Mouse (Mus musculus) forebrain, postnatal 0 days (tissue): Measurements from ENCODE around the gene Dchs1. TPM values are rescaled to one million over a fixed set of nuclear protein-coding genes. Genes with fewer than 3 reads are reported as not detected.

ENCODE experiments used
- ATAC-seq: fragments of 200-750 bp; cut with Nextera tagmentation; 2 replicates; pipeline ENCODE4 v1.8.0; 2017; ENCODE audit warnings: mild to moderate bottlenecking, moderate library complexity
- DNase-seq: peaks from one replicate; pipeline ENCODE4 v3.0.0-alpha.2; 2015
- H3K27ac ChIP-seq: fragments of 300-500 bp; sonication (generic); 2 replicates; pipeline ENCODE4 v1.5.1; 2014; ENCODE audit warnings: low read depth, mild to moderate bottlenecking, antibody characterized with exemption, low read length, moderate library complexity, mixed read lengths
- H3K27me3 ChIP-seq: fragments of 300-500 bp; sonication (generic); 2 replicates; pipeline ENCODE4 v1.6.1; 2014; ENCODE audit warnings: mild to moderate bottlenecking, low read length, mixed read lengths; ENCODE audit not compliant: insufficient read depth
- H3K36me3 ChIP-seq: fragments of 300-500 bp; sonication (generic); 2 replicates; pipeline ENCODE4 v1.6.1; 2014; ENCODE audit warnings: mild to moderate bottlenecking, moderate library complexity; ENCODE audit not compliant: insufficient read depth
- H3K4me1 ChIP-seq: fragments of 300-500 bp; sonication (generic); 2 replicates; pipeline ENCODE4 v1.6.1; 2014; ENCODE audit warnings: antibody characterized with exemption; ENCODE audit not compliant: insufficient read depth
- H3K4me2 ChIP-seq: fragments of 300-500 bp; sonication (generic); 2 replicates; pipeline ENCODE4 v1.6.1; 2014; ENCODE audit warnings: low read depth, mild to moderate bottlenecking, moderate library complexity
- H3K4me3 ChIP-seq: fragments of 300-500 bp; sonication (generic); 2 replicates; pipeline ENCODE4 v1.5.1; 2014; ENCODE audit warnings: low read depth, low read length, mixed read lengths
- H3K9ac ChIP-seq: fragments of 300-500 bp; sonication (generic); 2 replicates; pipeline ENCODE4 v1.6.1; 2014; ENCODE audit warnings: mild to moderate bottlenecking
- H3K9me3 ChIP-seq: fragments of 300-500 bp; sonication (generic); 2 replicates; pipeline ENCODE4 v1.6.1; 2016; ENCODE audit warnings: low read length
- CTCF ChIP-seq: sonication (generic); IDR thresholded peaks from 2 replicates; pipeline ENCODE4 v1.5.1; 2016; ENCODE audit warnings: antibody characterized with exemption, control low read depth, low read depth
- WGBS: fragments of 180-500 bp; shearing (Covaris S2); extraction: QIAGEN DNeasy Blood & Tissue Kit; methylation state at CpG from one replicate; pipeline ENCODE4 v1.1.7; 2014; 5-methylcytosine and 5-hydroxymethylcytosine counted together
- polyA plus RNA-seq: library from polyadenylated mRNA; unstranded; fragments of >200 nt; fragmentation: Nextera tagmentation; extraction: Ambion mirVana; gene quantifications from 2 replicates; pipeline ENCODE4 v1.2.1, GENCODE M21; 2015
- total RNA-seq: library from RNA; depleted of rRNA; stranded (reverse); fragments of >200 nt; gene quantifications from 2 replicates; pipeline ENCODE4 v1.2.3, GENCODE M21; 2014; rRNA removed

Gene Dchs1
- total and polyA plus RNA-seq, 2 experiments from 2014 or later = 8.0 to 98.7 TPM

- Histone ChIP-seq H3K9me3 (no peaks in the 10 kb centered on the region), H3K4me3 (no peak overlapping the region), H3K4me2 (no peak overlapping the region), H3K9ac (no peak overlapping the region), H3K36me3 (peaks cover 9% of the 10 kb centered on the region), H3K27me3 (no peaks in the 10 kb centered on the region), H3K27ac (0 out of 2 replicates have a peak overlapping the region, but pooled peaks have one; percentile 58), H3K4me1 (no peaks in the 10 kb centered on the region)
- TF ChIP-seq CTCF = peak; percentile 90
- ATAC-seq = peak; percentile 92
- 81% methylated on average over 4 of the region's 4 CpGs for WGBS
- peak; percentile 82 for DNase-seq
Measured at GRCm38 (mm10) chr7:105726144-105726979, 61.1 kb downstream of the Dchs1 start.

GRCm38 (mm10) chr7:105721916-105722315 is 65.5 kb downstream of the Dchs1 start:
- no peak for ATAC-seq
- no peak for TF ChIP-seq CTCF
- WGBS = 56% methylated on average over 2 of the region's 2 CpGs
- no peak overlapping the region for H3K9ac ChIP-seq
- no peaks in the 10 kb centered on the region for H3K36me3 ChIP-seq
- H3K9me3 ChIP-seq = no peaks in the 10 kb centered on the region
- no peak overlapping the region for H3K4me2 ChIP-seq
- no peaks in the 10 kb centered on the region for H3K4me1 ChIP-seq
- no peak overlapping the region for H3K27ac ChIP-seq
- H3K27me3 ChIP-seq = no peaks in the 10 kb centered on the region
- no peak overlapping the region for H3K4me3 ChIP-seq
- no peak for DNase-seq

GRCm38 (mm10) chr7:105715366-105715765 is 72.1 kb downstream of the Dchs1 start:
- ATAC-seq = no peak

GRCm38 (mm10) chr7:105708733-105709132 is 78.7 kb downstream of the Dchs1 start:
- no peak for TF ChIP-seq CTCF
- ATAC-seq = no peak
- WGBS = 94% methylated on average over 5 of the region's 5 CpGs

More at GRCm38 (mm10) chr7:105715366-105715765, 72.1 kb downstream of the Dchs1 start:
- TF ChIP-seq CTCF = no peak
- Histone ChIP-seq H3K4me1 (no peaks in the 10 kb centered on the region), H3K36me3 (no peaks in the 10 kb centered on the region), H3K4me2 (no peak overlapping the region), H3K4me3 (no peak overlapping the region), H3K9ac (no peak overlapping the region), H3K9me3 (no peaks in the 10 kb centered on the region), H3K27ac (no peak overlapping the region), H3K27me3 (no peaks in the 10 kb centered on the region)
- 63% methylated on average over 3 of the region's 3 CpGs for WGBS
- DNase-seq = no peak

GRCm38 (mm10) chr7:105703816-105704215 is 83.6 kb downstream of the Dchs1 start:
- 87% methylated on average over 4 of the region's 4 CpGs for WGBS
- H3K4me3 ChIP-seq = no peak overlapping the region
- H3K9ac ChIP-seq = no peak overlapping the region
- no peak overlapping the region for H3K27ac ChIP-seq
- H3K4me1 ChIP-seq = no peaks in the 10 kb centered on the region
- H3K9me3 ChIP-seq = no peaks in the 10 kb centered on the region
- DNase-seq (no peak), ATAC-seq (no peak)
- no peaks in the 10 kb centered on the region for H3K27me3 ChIP-seq
- H3K4me2 ChIP-seq = no peak overlapping the region
- H3K36me3 ChIP-seq = no peaks in the 10 kb centered on the region
- TF ChIP-seq CTCF = no peak

More at GRCm38 (mm10) chr7:105708733-105709132, 78.7 kb downstream of the Dchs1 start:
- DNase-seq = no peak
- Histone ChIP-seq H3K4me1 (no peaks in the 10 kb centered on the region), H3K27ac (no peak overlapping the region), H3K4me2 (no peak overlapping the region), H3K36me3 (no peaks in the 10 kb centered on the region), H3K9ac (no peak overlapping the region), H3K4me3 (no peak overlapping the region), H3K27me3 (no peaks in the 10 kb centered on the region), H3K9me3 (no peaks in the 10 kb centered on the region)

- Histone ChIP-seq H3K27me3 (no peaks in the 10 kb centered on the region), H3K4me3 (no peak overlapping the region), H3K9me3 (no peaks in the 10 kb centered on the region), H3K27ac (no peak overlapping the region), H3K4me1 (no peaks in the 10 kb centered on the region), H3K36me3 (no peaks in the 10 kb centered on the region), H3K9ac (no peak overlapping the region), H3K4me2 (no peak overlapping the region)
- DNase-seq (no peak), ATAC-seq (no peak)
- TF ChIP-seq CTCF = no peak
- WGBS = 86% methylated on average over 16 of the region's 16 CpGs
Measured at GRCm38 (mm10) chr7:105703184-105703583, 84.3 kb downstream of the Dchs1 start.

Other genes with a start within 250 kb of the Dchs1 start
- gene Smpd1, start 233.3 kb downstream of the Dchs1 start, total RNA-seq = 100 and 124 TPM in 2 replicates
- gene Smpd1, start 233.3 kb downstream of the Dchs1 start, polyA plus RNA-seq = 88.8 and 100 TPM in 2 replicates
- gene Apbb1, start 206.0 kb downstream of the Dchs1 start, total RNA-seq = 451 and 455 TPM in 2 replicates
- gene Apbb1, start 206.0 kb downstream of the Dchs1 start, polyA plus RNA-seq = 329 and 350 TPM in 2 replicates
- not detected in 2 replicates for gene Hpx, start 187.5 kb downstream of the Dchs1 start, total RNA-seq
- 0.17 and 0.21 TPM in 2 replicates for gene Hpx, start 187.5 kb downstream of the Dchs1 start, polyA plus RNA-seq
- gene Trim3, start 154.1 kb downstream of the Dchs1 start, total RNA-seq = 142 and 160 TPM in 2 replicates
- 70.5 and 93.0 TPM in 2 replicates for gene Trim3, start 154.1 kb downstream of the Dchs1 start, polyA plus RNA-seq
- 49.8 and 65.6 TPM in 2 replicates for gene Timm10b, start 147.6 kb downstream of the Dchs1 start, total RNA-seq
- gene Timm10b, start 147.6 kb downstream of the Dchs1 start, polyA plus RNA-seq = 160 and 167 TPM in 2 replicates
- 89.7 and 93.8 TPM in 2 replicates for gene Arfip2, start 147.2 kb downstream of the Dchs1 start, total RNA-seq
- gene Arfip2, start 147.2 kb downstream of the Dchs1 start, polyA plus RNA-seq = 88.6 and 93.4 TPM in 2 replicates
- 45.3 and 52.9 TPM in 2 replicates for gene Gm45799, start 147.1 kb downstream of the Dchs1 start, total RNA-seq
- gene Gm45799, start 147.1 kb downstream of the Dchs1 start, polyA plus RNA-seq = 34.2 and 41.2 TPM in 2 replicates
- 1.8 and 4.6 TPM in 2 replicates for gene Dnhd1, start 136.8 kb downstream of the Dchs1 start, total RNA-seq
- gene Dnhd1, start 136.8 kb downstream of the Dchs1 start, polyA plus RNA-seq = 0.08 and 0.48 TPM in 2 replicates
- gene Ilk, start 51.1 kb downstream of the Dchs1 start, total RNA-seq = 146 and 157 TPM in 2 replicates
- 159 and 161 TPM in 2 replicates for gene Ilk, start 51.1 kb downstream of the Dchs1 start, polyA plus RNA-seq
- 22.1 and 26.6 TPM in 2 replicates for gene Rrp8, start 50.3 kb downstream of the Dchs1 start, total RNA-seq
- gene Rrp8, start 50.3 kb downstream of the Dchs1 start, polyA plus RNA-seq = 16.0 and 19.1 TPM in 2 replicates
- 84.6 and 86.5 TPM in 2 replicates for gene Taf10, start 43.3 kb downstream of the Dchs1 start, total RNA-seq
- 99.9 and 108 TPM in 2 replicates for gene Taf10, start 43.3 kb downstream of the Dchs1 start, polyA plus RNA-seq
- gene Tpp1, start 35.4 kb downstream of the Dchs1 start, total RNA-seq = 16.8 and 51.2 TPM in 2 replicates
- gene Tpp1, start 35.4 kb downstream of the Dchs1 start, polyA plus RNA-seq = 38.7 and 40.0 TPM in 2 replicates
- gene Mrpl17, start 23.4 kb upstream of the Dchs1 start, total RNA-seq = 15.0 and 37.1 TPM in 2 replicates
- 192 and 197 TPM in 2 replicates for gene Mrpl17, start 23.4 kb upstream of the Dchs1 start, polyA plus RNA-seq
- 0.48 and 0.92 TPM in 2 replicates for gene Gm4070, start 166.3 kb upstream of the Dchs1 start, total RNA-seq
- 0.28 TPM in 1 of 2 replicates, not detected in the other for gene Gm4070, start 166.3 kb upstream of the Dchs1 start, polyA plus RNA-seq